Mouse (Mus musculus): Measurements from ENCODE around the gene Zfp709. TPM values are rescaled to one million over a fixed set of nuclear protein-coding genes. Genes with fewer than 3 reads are reported as not detected.
A peak's percentile ranks its signal among the peaks of the same experiment; 100 is the strongest.

Zfp709 gene
- total and polyA plus RNA-seq, 3 experiments = 3.0 to 7.2 TPM; not detected in 1

DNA sequence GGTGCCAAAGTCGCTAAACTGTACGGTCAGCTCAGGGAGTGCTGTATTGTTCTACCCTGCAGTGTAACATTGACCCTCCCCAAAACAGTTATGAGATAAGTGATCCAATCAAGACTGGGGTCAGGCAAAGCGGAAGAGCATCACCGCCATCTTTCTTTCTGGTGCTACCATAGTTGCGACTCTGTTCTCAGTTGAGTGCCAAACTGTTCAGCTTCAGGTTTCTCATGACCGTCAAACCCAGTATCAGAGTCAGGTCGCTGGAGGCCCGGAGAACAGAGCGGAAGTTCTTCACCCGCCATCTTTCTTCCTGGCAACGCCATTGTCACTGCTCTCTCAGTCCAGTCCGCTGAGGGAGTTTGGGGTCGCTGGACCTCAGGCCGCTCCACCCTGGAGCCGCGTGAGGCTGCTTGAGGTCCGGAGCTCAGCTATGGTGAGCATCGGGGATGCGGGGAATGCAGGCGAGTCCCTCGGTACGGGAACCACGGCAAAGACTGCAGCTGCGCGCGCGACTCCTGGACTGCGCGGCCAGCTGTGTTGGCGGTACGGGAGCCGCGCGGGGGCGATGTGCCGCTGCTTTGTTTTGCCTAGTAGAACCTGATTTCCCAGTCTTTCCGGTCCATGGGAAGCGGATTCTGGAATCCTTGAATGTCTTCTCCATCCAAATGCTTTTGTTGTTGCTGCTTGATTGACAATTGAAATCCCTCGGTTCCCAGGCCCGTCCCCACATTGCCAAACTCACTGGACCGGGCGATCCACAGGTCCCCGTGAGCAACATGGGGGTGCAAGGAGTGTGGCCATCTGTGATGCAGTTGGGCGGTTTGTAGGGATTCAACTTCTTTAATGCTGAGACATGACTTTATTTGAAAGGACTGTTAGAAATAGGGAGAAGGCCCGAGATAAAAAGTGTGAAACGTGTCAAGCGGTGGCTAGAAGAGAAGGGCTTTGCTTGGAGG lies 26.8 kb downstream of the Zfp709 start, which contains the start of the genes Zfp882 and Zfp617:
Gene Zfp882 (plus strand): TSS at position 300 of the 953 bp plus-strand sequence.
Gene Zfp617 (plus strand): TSS at position 327 of the 953 bp plus-strand sequence.
- peak within 1 kb of the TSS; percentile 71 to 85 for H3K4me3 ChIP-seq (ENCODE audit: control insufficient read depth in 1 of 2, insufficient read depth in 1 of 2, low read depth in 2 of 2, low read length in 2 of 2)
- H3K9ac ChIP-seq (ENCODE audit: control insufficient read depth, low read depth, low read length, poor library complexity, severe bottlenecking) = peak within 1 kb of the TSS; percentile 91
- H3K9me3 ChIP-seq (replicated peaks; ENCODE audit: insufficient read depth, low read length) = no peaks in the 10 kb centered on the region
- peak within 1 kb of the TSS; percentile 99 for H3K27ac ChIP-seq (ENCODE audit: control insufficient read depth, low read depth, low read length)
- peak; percentile 94 for DNase-seq (ENCODE audit: low read depth, low spot score)
- peaks cover 32% of the 10 kb centered on the region for H3K79me2 ChIP-seq (ENCODE audit: control insufficient read depth, insufficient read depth, low read length, poor library complexity)
- H3K27me3 ChIP-seq (ENCODE audit: control insufficient read depth in 1 of 2, insufficient read depth in 2 of 2, low read length in 2 of 2) = no peaks in the 10 kb centered on the region
- peaks cover 3 to 26% of the 10 kb centered on the region in 2 experiments for H3K36me3 ChIP-seq (ENCODE audit: control insufficient read depth in 1 of 2, insufficient read depth in 2 of 2, low read length in 2 of 2)
- H3K4me1 ChIP-seq (ENCODE audit: control insufficient read depth in 1 of 2, insufficient read depth in 2 of 2, low read length in 2 of 2) = peaks cover 6 to 13% of the 10 kb centered on the region in 2 experiments
- TF ChIP-seq ZKSCAN1 (IDR thresholded peaks at IDR 0.05; ENCODE audit: low read depth, low read length) (no peak), NRF1 (IDR thresholded peaks at IDR 0.05; ENCODE audit: insufficient read depth, low read depth, low read length, poor library complexity, severe bottlenecking) (peak; percentile 67), CHD2 (IDR thresholded peaks at IDR 0.05; ENCODE audit: low read length) (no peak), BHLHE40 (IDR thresholded peaks at IDR 0.05; ENCODE audit: borderline replicate concordance, low read depth, low read length) (no peak), KAT2A (conservative IDR thresholded peaks at IDR 0.05; ENCODE audit: low read depth, low read length) (peak; percentile 70), MAX (IDR thresholded peaks at IDR 0.05; ENCODE audit: low read length) (peak; percentile 63; the same call in 1 of the 2 replicates), TAL1 (IDR thresholded peaks at IDR 0.05; ENCODE audit: low read length) (no peak), JUND (IDR thresholded peaks at IDR 0.05; ENCODE audit: low read depth, low read length) (no peak), GABPA (IDR thresholded peaks at IDR 0.05; ENCODE audit: low read depth, low read length) (no peak), E2F4 (IDR thresholded peaks at IDR 0.05; ENCODE audit: borderline replicate concordance, low read depth, low read length) (no peak; the same call in 1 of the 2 replicates), RAD21 (IDR thresholded peaks at IDR 0.05; ENCODE audit: low read depth, low read length) (peak; percentile 31), ETS1 (IDR thresholded peaks at IDR 0.05; ENCODE audit: low read depth, low read length) (peak; percentile 22), POLR2A (IDR thresholded peaks at IDR 0.05; ENCODE audit: control insufficient read depth in 1 of 2, insufficient read depth in 1 of 2, low read depth in 1 of 2, low read length in 2 of 2, poor library complexity in 1 of 2) (peak in 1 of 2 experiments; percentile 74; a peak in 2 of 4 replicates), ELF1 (IDR thresholded peaks at IDR 0.05; ENCODE audit: low read depth, low read length) (peak; percentile 39; the same call in 1 of the 2 replicates), USF1 (IDR thresholded peaks at IDR 0.05; ENCODE audit: low read depth, low read length) (no peak), NELFE (IDR thresholded peaks at IDR 0.05; ENCODE audit: low read depth, low read length) (peak; percentile 65), MYC (IDR thresholded peaks at IDR 0.05; ENCODE audit: low read depth, low read length) (peak; percentile 50; the same call in 1 of the 2 replicates), MAFK (IDR thresholded peaks at IDR 0.05; ENCODE audit: borderline replicate concordance, low read depth, low read length) (no peak), RCOR1 (IDR thresholded peaks at IDR 0.05; ENCODE audit: low read depth, low read length) (no peak), TCF12 (IDR thresholded peaks at IDR 0.05; ENCODE audit: low read depth, low read length) (peak; percentile 58), MAZ (IDR thresholded peaks at IDR 0.05; ENCODE audit: low read depth, low read length) (peak; percentile 37; the same call in 1 of the 2 replicates), ZMIZ1 (IDR thresholded peaks at IDR 0.05; ENCODE audit: low read depth, low read length) (peak; percentile 49), MYB (IDR thresholded peaks at IDR 0.05; ENCODE audit: low read depth, low read length) (peak; percentile 23; the same call in 1 of the 2 replicates), EP300 (IDR thresholded peaks at IDR 0.05; ENCODE audit: low read depth in 1 of 2, low read length in 2 of 2) (peak in 1 of 2 experiments; percentile 39; a peak in 2 of 4 replicates), ZNF384 (IDR thresholded peaks at IDR 0.05; ENCODE audit: low read depth, low read length) (no peak), CTCF (IDR thresholded peaks at IDR 0.05 in 2 of 3, conservative IDR thresholded peaks at IDR 0.05 in 1 of 3; ENCODE audit: control insufficient read depth in 1 of 3, insufficient read depth in 1 of 3, low read depth in 2 of 3, low read length in 3 of 3, poor library complexity in 1 of 3, severe bottlenecking in 1 of 3) (peak in 2 of 3 experiments; percentile 49 to 69; a peak in 5 of 6 replicates), ZC3H11A (IDR thresholded peaks at IDR 0.05; ENCODE audit: low read depth, low read length) (no peak), USF2 (IDR thresholded peaks at IDR 0.05; ENCODE audit: borderline replicate concordance in 1 of 2, insufficient read depth in 1 of 2, low read depth in 1 of 2, low read length in 2 of 2) (no peak), GATA1 (IDR thresholded peaks at IDR 0.05; ENCODE audit: low read depth, low read length) (peak; percentile 63), HCFC1 (IDR thresholded peaks at IDR 0.05; ENCODE audit: low read depth, low read length) (peak; percentile 93), UBTF (IDR thresholded peaks at IDR 0.05; ENCODE audit: borderline replicate concordance, insufficient read depth, low read depth, low read length) (peak; percentile 98), CHD1 (IDR thresholded peaks at IDR 0.05; ENCODE audit: low read depth, low read length) (peak; percentile 93), SMC3 (IDR thresholded peaks at IDR 0.05; ENCODE audit: low read depth, low read length) (0 out of 2 replicates have a peak, but pooled peaks have one; percentile 28), MEF2A (IDR thresholded peaks at IDR 0.05; ENCODE audit: extremely low read depth, insufficient replicate concordance, low read depth, low read length, poor library complexity, severe bottlenecking) (no peak)

Data from MEL (cell line).